Mouse (Mus musculus): ENCODE results near the gene Olfr313.

Olfr313 gene

DNA sequence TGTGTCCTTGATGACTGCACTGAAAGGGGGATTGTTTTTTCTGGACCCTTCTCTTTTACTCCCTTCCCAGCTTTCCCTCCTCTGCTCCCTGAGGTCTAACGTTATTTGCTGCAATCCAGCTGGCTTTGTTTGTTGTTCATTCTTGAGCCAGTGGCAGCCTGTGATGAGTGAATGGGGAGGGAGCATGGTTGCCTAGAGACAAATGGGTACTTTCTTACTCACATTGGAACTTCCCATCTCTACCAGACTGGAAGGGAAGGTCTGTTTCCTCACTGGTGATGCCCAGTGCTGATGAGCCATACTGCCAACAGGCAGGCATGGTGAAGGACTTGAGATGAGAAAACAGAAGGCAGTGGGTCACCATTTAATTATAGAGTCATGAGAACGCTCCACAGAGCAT is 34.9 kb downstream of the Olfr313 start:
- DNase-seq (ENCODE audit: low spot score) = no peak

DNA sequence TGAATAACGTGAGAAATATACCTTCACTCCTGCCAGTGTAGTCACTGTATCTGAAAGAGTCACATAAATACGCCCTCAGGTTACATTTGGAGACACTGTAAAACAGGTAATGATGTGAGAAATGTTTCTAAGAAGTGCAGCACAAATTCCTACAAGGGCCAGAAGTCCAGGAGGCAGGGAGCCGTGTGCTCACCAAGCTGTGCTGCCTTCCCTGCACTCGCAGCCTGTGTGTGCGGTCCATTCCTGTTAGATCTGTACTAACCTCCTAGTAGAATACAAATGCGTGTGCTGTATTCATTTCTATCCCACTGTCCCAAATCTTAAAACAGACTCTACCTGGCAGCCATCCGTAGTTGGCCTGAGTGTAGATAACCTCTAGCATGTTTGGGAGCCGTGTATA is 45.9 kb downstream of the Olfr313 start:
- no peak for DNase-seq (ENCODE audit: low spot score)

DNA sequence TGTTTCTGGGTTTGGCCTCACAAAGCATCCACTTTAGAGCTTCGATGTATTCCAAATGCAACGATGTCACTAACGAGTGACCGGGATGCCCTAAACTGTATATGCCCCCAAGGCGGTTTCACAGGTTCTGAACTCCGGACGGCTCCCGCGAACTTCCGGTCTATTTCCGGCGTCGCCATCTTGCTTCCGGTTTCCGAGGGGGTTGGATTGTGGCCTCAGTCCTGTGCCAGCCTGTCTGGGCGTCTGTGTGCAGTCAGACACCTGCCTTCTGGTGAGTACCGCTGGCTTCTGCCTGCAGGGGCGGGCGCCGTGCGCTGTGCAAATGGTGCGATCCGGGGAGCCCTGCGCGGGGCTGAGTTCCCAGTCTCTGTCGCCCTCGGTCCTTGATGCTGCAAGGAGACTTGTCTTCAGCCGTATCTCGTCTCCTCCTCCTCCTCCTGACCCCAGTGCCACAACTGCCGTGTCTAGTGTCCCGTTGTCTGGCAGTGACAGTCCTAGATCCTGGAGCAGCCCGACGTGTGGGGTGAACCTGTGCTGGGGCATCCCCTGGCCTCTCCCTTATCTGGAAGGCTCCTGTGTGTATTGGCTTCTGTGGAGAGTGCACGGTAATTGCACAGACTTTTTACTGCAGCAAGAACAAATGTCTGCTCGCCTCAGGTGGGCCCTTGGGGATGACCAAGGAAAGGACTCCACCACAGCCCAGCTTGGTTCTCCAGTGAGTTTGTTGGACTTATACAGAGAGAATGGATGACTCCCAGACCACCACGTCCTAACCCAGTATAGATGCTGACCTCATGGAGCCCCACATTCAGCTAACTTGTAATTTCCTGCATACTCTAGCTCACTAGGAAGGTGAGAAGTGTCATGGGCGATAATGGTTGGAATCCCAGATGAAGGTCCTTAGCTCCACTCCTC is 52.5 kb downstream of the Olfr313 start, which contains the start of gene 2810021J22Rik:
Gene 2810021J22Rik, plus strand, starts transcription at position 178 of the 915 bp plus-strand sequence.
- peak; percentile 66 for DNase-seq (ENCODE audit: low spot score)

DNA sequence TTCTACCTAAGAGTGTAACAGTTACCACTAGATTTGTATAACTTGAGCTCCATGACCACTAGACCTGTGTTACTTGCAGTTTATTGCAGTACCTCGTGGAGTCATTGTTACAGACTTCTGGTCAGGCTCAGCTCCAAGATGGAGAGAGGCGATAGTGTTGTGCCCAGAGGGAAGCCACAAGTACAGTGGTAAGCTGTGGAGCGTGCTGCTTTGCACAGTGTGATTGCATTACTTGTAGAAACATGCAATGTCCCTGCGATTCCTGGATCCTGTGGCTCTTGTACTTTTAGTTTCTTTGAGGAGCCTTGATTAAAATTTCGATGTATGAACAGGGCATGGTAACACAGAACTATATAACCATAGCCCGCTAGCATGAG is 53.1 kb downstream of the Olfr313 start:
- DNase-seq (ENCODE audit: low spot score) = no peak
